Mouse (Mus musculus) neural tube, embryonic 11.5 days (tissue): ENCODE measurements around the gene Ppp1r21. TPM values are rescaled to one million over a fixed set of nuclear protein-coding genes. Genes with fewer than 3 reads are reported as not detected.

Experiments used
- polyA plus RNA-seq: library from polyadenylated mRNA; unstranded; fragments of >200 nt; fragmentation: Nextera tagmentation; extraction: Ambion mirVana; gene quantifications from 2 replicates; pipeline ENCODE4 v1.2.1, GENCODE M21; 2014

The Ppp1r21 gene
- polyA plus RNA-seq, 1 experiment from 2014 or later = 29.3 TPM

Other genes starting within 250 kb of the Ppp1r21 start
- gene Foxn2, start 89.4 kb upstream of the Ppp1r21 start, polyA plus RNA-seq = 8.1 and 8.3 TPM in 2 replicates
- gene Ston1, start 67.6 kb downstream of the Ppp1r21 start, polyA plus RNA-seq = 2.8 and 4.0 TPM in 2 replicates
- 0.31 TPM in 2 replicates for gene Gtf2a1l, start 138.5 kb downstream of the Ppp1r21 start, polyA plus RNA-seq